Mouse (Mus musculus) frontal cortex, postnatal 10 days (tissue): Measurements from ENCODE around the gene Ndufa4l2.

ENCODE experiments used
- DNase-seq, 2 experiments: peaks; one replicate each; pipeline ENCODE4 v3.0.0; 2022; ENCODE audit warnings: low spot score in 2 of 2, mixed read lengths in 1 of 2

Ndufa4l2 gene

GRCm38 (mm10) chr10:127526681-127527080 lies 11.9 kb downstream of the Ndufa4l2 start:
- DNase-seq = no peak

GRCm38 (mm10) chr10:127527481-127527880 lies 12.7 kb downstream of the Ndufa4l2 start:
- DNase-seq = no peak

GRCm38 (mm10) chr10:127530945-127531344 lies 16.2 kb downstream of the Ndufa4l2 start:
- DNase-seq = no peak

- no peak for DNase-seq
Measured at GRCm38 (mm10) chr10:127531548-127531947, 16.8 kb downstream of the Ndufa4l2 start.

- no peak for DNase-seq
Measured at GRCm38 (mm10) chr10:127534036-127534928, 19.5 kb downstream of the Ndufa4l2 start, which contains the start of gene Nxph4. Gene Nxph4 (minus strand): TSS chr10:127534559.

GRCm38 (mm10) chr10:127534929-127535384 lies 20.2 kb downstream of the Ndufa4l2 start:
- DNase-seq = no peak

GRCm38 (mm10) chr10:127536586-127537314 lies 22.0 kb downstream of the Ndufa4l2 start:
- DNase-seq = no peak

- DNase-seq = peak; percentile 67 to 82
Measured at GRCm38 (mm10) chr10:127537854-127538583, 23.3 kb downstream of the Ndufa4l2 start.

GRCm38 (mm10) chr10:127541510-127541909 lies 26.7 kb downstream of the Ndufa4l2 start:
- no peak for DNase-seq

- no peak for DNase-seq
Measured at GRCm38 (mm10) chr10:127542084-127542483, 27.3 kb downstream of the Ndufa4l2 start.

GRCm38 (mm10) chr10:127542720-127543119 lies 28.0 kb downstream of the Ndufa4l2 start:
- no peak for DNase-seq

GRCm38 (mm10) chr10:127543916-127544315 lies 29.1 kb downstream of the Ndufa4l2 start:
- no peak for DNase-seq

- no peak for DNase-seq
Measured at GRCm38 (mm10) chr10:127544375-127544774, 29.6 kb downstream of the Ndufa4l2 start.

- DNase-seq = no peak
Measured at GRCm38 (mm10) chr10:127546505-127546904, 31.7 kb downstream of the Ndufa4l2 start.

- no peak for DNase-seq
Measured at GRCm38 (mm10) chr10:127548236-127548635, 33.5 kb downstream of the Ndufa4l2 start.

GRCm38 (mm10) chr10:127549892-127550291 lies 35.1 kb downstream of the Ndufa4l2 start:
- no peak for DNase-seq

- no peak for DNase-seq
Measured at GRCm38 (mm10) chr10:127555703-127556102, 40.9 kb downstream of the Ndufa4l2 start.

GRCm38 (mm10) chr10:127557397-127557796 lies 42.6 kb downstream of the Ndufa4l2 start:
- no peak for DNase-seq

GRCm38 (mm10) chr10:127561145-127561544 lies 46.4 kb downstream of the Ndufa4l2 start:
- no peak for DNase-seq

- DNase-seq = no peak
Measured at GRCm38 (mm10) chr10:127563840-127564239, 49.1 kb downstream of the Ndufa4l2 start.

GRCm38 (mm10) chr10:127564301-127564700 lies 49.5 kb downstream of the Ndufa4l2 start:
- DNase-seq = no peak
